Mouse (Mus musculus): Measurements from ENCODE around the gene Ube2j1. TPM values are rescaled to one million over a fixed set of nuclear protein-coding genes. Genes with fewer than 3 reads are reported as not detected.

Gene Ube2j1
- polyA plus RNA-seq, 1 experiment, result 124 TPM

DNA sequence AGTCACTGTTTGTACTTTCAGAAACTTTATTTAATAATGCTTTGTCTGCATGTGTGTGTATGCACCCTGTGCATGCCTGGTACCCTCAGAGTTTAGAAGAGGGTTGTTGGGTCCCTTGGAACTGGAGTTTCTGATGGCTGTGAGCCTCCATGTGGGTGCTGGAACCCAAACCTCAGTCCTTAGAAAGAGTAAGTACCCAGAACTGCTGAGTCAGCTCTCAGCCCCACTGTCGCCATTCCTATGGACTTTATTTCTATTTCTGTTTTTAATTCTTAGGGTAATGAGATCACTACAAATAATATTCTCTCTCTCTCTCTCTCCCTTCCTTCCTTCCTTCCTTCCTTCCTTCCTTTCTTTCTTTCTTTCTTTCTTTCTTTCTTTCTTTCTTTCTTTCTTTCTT, 21.1 kb upstream of the Ube2j1 start:
- no peaks in the 10 kb centered on the region for H3K4me1 ChIP-seq (ENCODE audit: control insufficient read depth, insufficient read depth, low read length)
- TF ChIP-seq POLR2A (IDR thresholded peaks at IDR 0.05; ENCODE audit: low read depth, low read length), result no peak
- no peak for TF ChIP-seq CTCF (IDR thresholded peaks at IDR 0.05; ENCODE audit: borderline replicate concordance, insufficient read depth, low read length)
- no peak overlapping the region for H3K27ac ChIP-seq (ENCODE audit: insufficient read depth, low read length)
- no peak overlapping the region for H3K4me3 ChIP-seq (ENCODE audit: insufficient read depth, low read length)

DNA sequence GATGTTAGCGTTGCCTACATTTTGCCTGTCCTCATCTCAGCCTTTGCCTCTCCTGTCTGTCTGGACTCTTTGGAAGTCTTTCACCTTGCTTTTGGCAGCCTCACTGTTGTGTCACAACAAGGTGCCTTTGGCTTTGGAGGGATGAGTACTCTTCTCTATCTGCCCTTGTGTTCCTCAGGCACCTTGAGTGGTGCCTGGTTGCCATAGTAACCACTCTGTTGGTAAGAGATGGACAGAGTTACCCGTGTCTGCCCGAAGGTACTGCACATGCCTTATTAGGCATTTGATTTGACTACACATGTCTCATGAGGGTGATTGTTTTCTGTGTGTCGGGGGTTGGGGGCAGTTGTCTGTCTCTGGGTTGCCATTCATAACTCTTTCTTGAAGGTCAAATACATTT, 18.7 kb upstream of the Ube2j1 start:
- no peak overlapping the region for H3K4me3 ChIP-seq (ENCODE audit: insufficient read depth, low read length)
- TF ChIP-seq CTCF (IDR thresholded peaks at IDR 0.05; ENCODE audit: borderline replicate concordance, insufficient read depth, low read length), result no peak
- TF ChIP-seq POLR2A (IDR thresholded peaks at IDR 0.05; ENCODE audit: low read depth, low read length), result no peak

DNA sequence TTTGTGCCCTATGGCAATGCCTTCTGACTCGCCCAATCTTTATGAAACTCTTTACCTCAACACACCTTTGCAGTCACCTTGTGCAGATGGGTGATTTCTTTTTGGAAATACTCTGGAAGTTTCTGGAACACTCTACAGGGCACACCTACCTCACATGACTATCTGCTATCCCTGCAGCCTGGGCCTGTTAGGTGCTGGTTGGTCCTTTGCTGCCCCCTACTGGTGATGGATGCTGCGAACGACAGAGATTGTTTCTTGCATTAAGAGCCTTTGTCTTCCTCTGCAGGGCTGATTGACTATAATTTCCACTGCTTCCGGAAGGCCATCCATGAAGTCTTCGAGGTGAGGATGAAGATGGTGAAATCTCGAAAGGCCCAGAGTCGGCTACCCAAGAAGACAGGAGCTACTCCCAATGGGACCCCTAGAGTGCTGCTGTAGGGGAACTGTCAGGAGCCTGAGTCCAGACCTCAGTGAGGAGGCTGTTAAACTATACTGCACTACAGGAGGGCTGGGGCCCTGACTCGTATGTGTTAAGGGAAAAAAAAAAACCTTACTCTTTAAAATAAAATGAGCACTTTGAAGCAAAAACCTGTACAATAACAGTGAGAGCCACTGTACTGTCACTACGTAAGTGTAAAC, 12.7 kb upstream of the Ube2j1 start:
- Histone ChIP-seq H3K27ac (ENCODE audit: insufficient read depth, low read length) (no peak overlapping the region), H3K4me3 (ENCODE audit: insufficient read depth, low read length) (no peak overlapping the region), H3K4me1 (ENCODE audit: control insufficient read depth, insufficient read depth, low read length) (no peaks in the 10 kb centered on the region)
- TF ChIP-seq POLR2A (IDR thresholded peaks at IDR 0.05; ENCODE audit: low read depth, low read length) (no peak), CTCF (IDR thresholded peaks at IDR 0.05; ENCODE audit: borderline replicate concordance, insufficient read depth, low read length) (peak; percentile 97)

More for the DNA sequence above, 18.7 kb upstream of the Ube2j1 start:
- Histone ChIP-seq H3K4me1 (ENCODE audit: control insufficient read depth, insufficient read depth, low read length) (no peaks in the 10 kb centered on the region), H3K27ac (ENCODE audit: insufficient read depth, low read length) (no peak overlapping the region)

DNA sequence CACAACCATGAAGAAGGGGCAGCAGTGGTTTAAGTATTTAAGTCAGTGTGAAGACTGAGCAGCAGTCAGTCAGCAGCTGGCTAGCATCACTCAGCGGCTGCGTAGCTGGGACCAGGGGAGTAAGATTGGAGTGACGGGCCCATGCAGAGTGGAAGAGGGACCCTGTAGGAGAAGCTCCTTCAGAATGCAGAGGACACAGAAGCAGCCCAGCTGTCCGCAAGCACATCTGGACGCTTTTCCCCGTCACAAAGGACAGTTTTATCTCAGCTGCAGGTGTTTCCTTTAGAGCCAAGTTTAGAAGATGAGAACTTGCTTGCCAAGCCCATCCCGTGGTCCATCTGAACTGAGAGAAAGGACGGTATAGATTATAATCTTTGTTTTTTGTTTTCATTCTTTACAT, 6.8 kb upstream of the Ube2j1 start:
- no peak overlapping the region for H3K27ac ChIP-seq (ENCODE audit: insufficient read depth, low read length)
- no peak for TF ChIP-seq CTCF (IDR thresholded peaks at IDR 0.05; ENCODE audit: borderline replicate concordance, insufficient read depth, low read length)
- no peak for TF ChIP-seq POLR2A (IDR thresholded peaks at IDR 0.05; ENCODE audit: low read depth, low read length)
- no peaks in the 10 kb centered on the region for H3K4me1 ChIP-seq (ENCODE audit: control insufficient read depth, insufficient read depth, low read length)
- H3K4me3 ChIP-seq (ENCODE audit: insufficient read depth, low read length), result no peak overlapping the region

DNA sequence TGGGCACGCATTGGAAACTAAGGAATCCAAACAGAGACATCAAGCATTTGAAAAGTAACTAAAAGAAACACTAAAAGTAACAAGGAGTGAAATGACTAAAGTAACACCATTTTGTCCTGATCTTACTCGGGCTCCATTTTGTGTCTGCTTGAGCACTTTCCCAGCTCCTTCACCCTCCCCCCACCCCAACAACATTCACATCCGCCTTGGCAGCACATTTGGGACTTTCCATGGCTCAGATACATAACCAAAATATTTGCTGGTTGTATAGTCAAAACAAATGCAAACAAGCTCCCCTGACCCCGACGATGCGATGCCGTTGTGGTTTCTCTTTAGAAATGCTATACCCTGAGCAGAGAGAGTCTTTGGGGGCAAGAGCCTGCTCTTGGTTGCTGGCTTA, 2.1 kb upstream of the Ube2j1 start:
- H3K4me3 ChIP-seq (ENCODE audit: insufficient read depth, low read length), result no peak overlapping the region

DNA sequence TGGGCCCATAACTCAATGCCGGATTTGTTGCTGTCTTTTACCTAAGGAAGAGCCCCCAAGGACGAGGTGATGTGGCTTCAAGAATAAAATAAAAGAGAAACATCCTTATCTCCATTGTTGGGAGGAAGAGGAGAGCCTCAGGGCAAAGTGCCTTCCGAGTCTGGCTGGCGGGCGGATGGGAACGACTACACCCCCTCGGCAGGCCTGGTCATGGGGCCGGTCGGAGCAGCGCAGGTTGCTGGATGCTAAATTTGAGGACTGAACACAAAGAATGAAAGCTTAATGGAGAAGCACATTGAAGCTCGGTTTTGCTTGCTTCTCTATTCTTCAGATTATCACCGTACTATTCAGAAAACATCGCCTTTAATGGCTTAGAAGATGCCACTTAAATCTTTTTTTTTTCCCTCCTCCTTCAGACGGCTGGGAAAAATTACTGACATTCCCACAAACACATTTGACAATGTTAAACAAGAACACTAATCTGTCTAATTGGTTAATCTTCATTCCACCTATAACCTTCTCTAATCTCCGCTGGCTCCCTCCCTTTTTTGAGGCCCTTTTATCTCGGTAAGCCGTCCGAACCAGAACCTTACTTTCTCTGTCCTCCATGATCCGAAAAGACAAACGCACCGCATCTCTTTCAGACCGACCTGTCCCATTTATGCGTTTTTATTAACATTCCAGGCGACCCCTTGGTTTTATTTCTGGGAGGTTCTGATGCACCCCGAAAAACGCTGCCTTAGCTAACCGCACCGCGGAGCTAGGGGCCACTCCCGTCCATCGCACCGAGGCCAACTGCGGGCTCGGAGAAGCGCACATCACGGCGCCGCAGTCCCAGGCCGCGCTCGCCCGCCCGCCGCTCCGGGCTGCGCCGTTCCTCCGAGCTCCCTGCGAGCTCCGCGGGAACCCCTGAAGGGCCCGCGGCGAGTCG, 687 bp upstream of the Ube2j1 start:
- TF ChIP-seq CTCF (IDR thresholded peaks at IDR 0.05; ENCODE audit: borderline replicate concordance, insufficient read depth, low read length) (no peak), POLR2A (IDR thresholded peaks at IDR 0.05; ENCODE audit: low read depth, low read length) (no peak; the same call in 1 of the 2 replicates)
- H3K27ac ChIP-seq (ENCODE audit: insufficient read depth, low read length), result peak overlapping the region; percentile 86
- H3K4me3 ChIP-seq (ENCODE audit: insufficient read depth, low read length), result peak overlapping the region; percentile 100
- H3K4me1 ChIP-seq (ENCODE audit: control insufficient read depth, insufficient read depth, low read length), result peaks cover 4% of the 10 kb centered on the region; the same call in 1 of the 2 replicates

More for the DNA sequence above, 2.1 kb upstream of the Ube2j1 start:
- Histone ChIP-seq H3K27ac (ENCODE audit: insufficient read depth, low read length) (no peak overlapping the region), H3K4me1 (ENCODE audit: control insufficient read depth, insufficient read depth, low read length) (peaks cover 4% of the 10 kb centered on the region; the same call in 1 of the 2 replicates)
- no peak for TF ChIP-seq CTCF (IDR thresholded peaks at IDR 0.05; ENCODE audit: borderline replicate concordance, insufficient read depth, low read length)
- no peak for TF ChIP-seq POLR2A (IDR thresholded peaks at IDR 0.05; ENCODE audit: low read depth, low read length)

DNA sequence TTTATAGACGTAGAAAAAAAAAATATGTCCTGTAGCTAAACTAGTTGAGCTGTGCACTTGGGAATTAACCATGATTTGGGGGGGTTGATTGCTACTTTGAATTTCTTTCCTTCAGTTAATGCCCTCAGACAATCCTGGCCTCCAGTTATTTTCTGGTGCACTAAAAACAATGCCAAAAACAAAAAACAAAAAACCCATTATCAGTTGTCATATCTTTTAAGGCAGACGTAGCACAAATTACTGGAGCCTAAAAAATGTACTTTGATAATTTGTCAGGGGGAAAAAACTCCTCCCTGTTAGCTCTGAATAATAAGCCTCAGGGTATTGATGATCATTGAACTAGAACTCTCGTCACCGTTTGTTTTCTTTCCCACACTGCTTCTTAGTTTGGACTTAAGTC, 829 bp downstream of the Ube2j1 start:
- no peak for TF ChIP-seq POLR2A (IDR thresholded peaks at IDR 0.05; ENCODE audit: low read depth, low read length)
- TF ChIP-seq CTCF (IDR thresholded peaks at IDR 0.05; ENCODE audit: borderline replicate concordance, insufficient read depth, low read length), result no peak
- H3K4me3 ChIP-seq (ENCODE audit: insufficient read depth, low read length), result peak overlapping the region; percentile 99
- peak overlapping the region; percentile 69; the same call in 1 of the 2 replicates for H3K27ac ChIP-seq (ENCODE audit: insufficient read depth, low read length)
- peaks cover 4% of the 10 kb centered on the region; the same call in 1 of the 2 replicates for H3K4me1 ChIP-seq (ENCODE audit: control insufficient read depth, insufficient read depth, low read length)

DNA sequence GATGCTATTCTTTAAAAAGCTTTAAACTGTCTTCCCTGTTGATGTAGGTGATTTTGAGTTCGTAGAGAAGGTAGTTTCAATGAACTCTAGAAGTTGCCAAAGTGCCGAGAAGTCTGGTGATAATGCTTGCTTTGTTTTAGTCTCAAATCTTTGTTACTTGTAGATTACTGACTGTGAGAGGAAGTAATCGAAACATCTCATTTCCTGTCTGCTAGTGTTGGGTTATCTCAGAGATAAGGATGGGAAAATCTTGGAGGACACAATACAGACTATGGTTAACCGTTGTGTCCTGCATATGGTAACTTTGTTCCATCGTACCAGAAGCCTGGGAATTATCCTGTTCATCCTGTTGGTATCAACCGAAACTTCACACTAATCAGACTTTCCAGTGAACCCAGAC, 2.3 kb downstream of the Ube2j1 start:
- Histone ChIP-seq H3K4me3 (ENCODE audit: insufficient read depth, low read length) (no peak overlapping the region), H3K4me1 (ENCODE audit: control insufficient read depth, insufficient read depth, low read length) (peaks cover 4% of the 10 kb centered on the region; the same call in 1 of the 2 replicates), H3K27ac (ENCODE audit: insufficient read depth, low read length) (no peak overlapping the region)
- TF ChIP-seq POLR2A (IDR thresholded peaks at IDR 0.05; ENCODE audit: low read depth, low read length), result no peak
- no peak for TF ChIP-seq CTCF (IDR thresholded peaks at IDR 0.05; ENCODE audit: borderline replicate concordance, insufficient read depth, low read length)

DNA sequence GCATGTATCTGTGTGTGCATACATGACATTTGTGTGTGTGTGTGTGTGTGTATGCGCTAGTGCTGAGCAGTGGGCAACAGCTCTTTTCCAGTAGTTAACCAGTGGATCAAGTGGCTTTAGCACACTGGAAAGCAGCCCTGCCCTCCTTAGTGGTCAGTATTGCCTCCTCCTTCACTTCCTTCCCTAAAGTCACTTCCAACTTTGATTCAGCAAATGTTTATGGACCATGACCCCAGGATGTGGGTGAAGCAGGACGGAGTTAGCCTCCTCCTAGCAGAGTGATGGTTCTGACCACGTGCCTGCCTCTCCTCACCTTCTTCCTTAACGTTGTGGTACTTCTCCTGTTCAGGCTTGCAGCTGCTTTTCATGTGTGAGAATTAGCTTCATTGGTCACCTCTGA, 8.6 kb downstream of the Ube2j1 start:
- no peak overlapping the region for H3K27ac ChIP-seq (ENCODE audit: insufficient read depth, low read length)
- TF ChIP-seq CTCF (IDR thresholded peaks at IDR 0.05; ENCODE audit: borderline replicate concordance, insufficient read depth, low read length), result no peak
- no peak for TF ChIP-seq POLR2A (IDR thresholded peaks at IDR 0.05; ENCODE audit: low read depth, low read length)

DNA sequence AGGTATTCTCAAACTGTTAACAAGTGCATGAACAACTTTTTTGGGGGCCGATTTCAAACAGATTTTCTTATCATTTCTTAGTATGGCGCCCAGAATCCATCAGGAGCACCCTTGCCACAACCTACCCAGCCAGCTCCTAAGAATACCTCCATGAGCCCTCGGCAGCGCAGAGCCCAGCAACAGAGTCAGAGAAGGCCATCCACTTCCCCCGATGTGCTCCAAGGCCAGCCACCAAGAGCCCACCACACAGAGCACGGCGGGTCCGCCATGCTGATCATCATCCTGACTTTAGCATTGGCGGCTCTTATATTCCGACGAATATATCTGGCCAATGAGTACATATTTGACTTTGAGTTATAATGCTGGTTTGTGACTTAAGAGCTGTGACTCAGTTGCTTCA, 18.4 kb downstream of the Ube2j1 start:
- Histone ChIP-seq H3K4me3 (ENCODE audit: insufficient read depth, low read length) (no peak overlapping the region), H3K4me1 (ENCODE audit: control insufficient read depth, insufficient read depth, low read length) (no peaks in the 10 kb centered on the region), H3K27ac (ENCODE audit: insufficient read depth, low read length) (no peak overlapping the region)
- TF ChIP-seq POLR2A (IDR thresholded peaks at IDR 0.05; ENCODE audit: low read depth, low read length) (no peak), CTCF (IDR thresholded peaks at IDR 0.05; ENCODE audit: borderline replicate concordance, insufficient read depth, low read length) (no peak)

More for the DNA sequence above, 8.6 kb downstream of the Ube2j1 start:
- H3K4me3 ChIP-seq (ENCODE audit: insufficient read depth, low read length), result no peak overlapping the region
- no peaks in the 10 kb centered on the region for H3K4me1 ChIP-seq (ENCODE audit: control insufficient read depth, insufficient read depth, low read length)
